Mouse (Mus musculus) frontal cortex, postnatal 14 days (tissue): Measurements from ENCODE around the gene R3hdm2.

Source experiments
- DNase-seq, 2 experiments: peaks; one replicate each; pipeline ENCODE4 v3.0.0; 2022; ENCODE audit warnings: low spot score in 2 of 2

The R3hdm2 gene

DNA sequence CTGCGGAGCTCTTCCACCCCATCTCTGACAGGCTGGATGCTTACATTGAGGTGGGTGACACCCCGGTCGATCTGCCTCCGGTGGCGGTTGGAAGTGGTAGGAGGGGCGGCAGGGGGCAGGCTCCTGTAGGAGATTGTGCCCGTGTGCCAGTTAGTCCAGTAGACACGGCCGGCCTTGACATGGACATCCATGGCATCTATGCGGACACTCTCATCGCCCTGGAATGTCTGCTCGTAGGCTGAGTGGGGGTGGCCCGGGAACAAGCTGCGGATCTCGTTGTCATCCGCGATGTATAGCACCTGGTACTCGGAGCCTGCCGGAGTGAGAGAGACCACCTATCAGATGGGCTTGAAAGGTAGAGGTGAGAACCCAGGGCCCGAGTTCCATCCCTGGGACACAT is 164.2 kb downstream of the R3hdm2 start:
- DNase-seq: no peak

DNA sequence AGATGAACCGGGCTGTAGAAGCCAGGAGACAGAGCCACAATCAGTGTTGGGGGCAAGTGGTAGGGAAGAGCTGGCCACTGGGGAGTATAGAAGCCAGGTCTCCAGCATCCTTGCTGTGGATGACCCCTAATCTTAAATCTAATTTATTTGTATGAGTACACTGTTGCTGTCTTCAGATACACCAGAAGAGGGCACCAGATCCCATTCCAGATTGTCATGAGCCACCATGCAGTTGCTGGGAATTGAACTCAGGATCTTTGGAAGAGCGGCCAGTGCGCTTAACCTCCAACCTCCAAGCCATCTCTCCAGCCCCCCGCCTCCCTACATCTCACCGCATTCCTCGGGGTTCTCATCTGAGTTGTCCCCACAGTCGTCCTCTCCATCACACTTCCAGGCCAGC is 166.4 kb downstream of the R3hdm2 start:
- no peak for DNase-seq

DNA sequence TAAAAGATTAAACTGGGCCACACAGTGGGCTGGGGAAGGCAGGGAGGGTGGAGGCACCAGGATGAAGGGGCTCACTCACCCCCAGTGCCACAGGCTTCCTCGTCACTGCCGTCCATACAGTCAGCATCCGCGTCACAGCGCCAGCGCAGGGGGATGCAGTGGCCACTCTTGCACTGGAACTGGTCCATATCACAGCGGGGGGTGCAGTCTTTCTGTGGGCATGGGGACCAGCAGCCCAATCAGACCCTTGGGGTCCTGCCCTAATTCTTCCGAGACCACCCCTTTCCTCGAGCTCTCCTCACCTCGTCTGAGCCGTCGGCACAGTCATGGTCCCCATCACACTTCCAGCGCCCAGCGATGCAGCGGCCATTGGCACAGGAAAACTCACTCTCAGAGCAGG is 168.1 kb downstream of the R3hdm2 start:
- DNase-seq: no peak
